Mouse (Mus musculus) urinary bladder, postnatal 4 days (tissue): Measurements from ENCODE around the gene Arntl.
A peak's percentile ranks its signal among the peaks of the same experiment; 100 is the strongest.

ENCODE experiments used
- DNase-seq, 2 experiments: peaks; one replicate each; pipeline ENCODE4 v3.0.0; 2021 to 2022; ENCODE audit warnings: low spot score in 2 of 2

The Arntl gene

DNA sequence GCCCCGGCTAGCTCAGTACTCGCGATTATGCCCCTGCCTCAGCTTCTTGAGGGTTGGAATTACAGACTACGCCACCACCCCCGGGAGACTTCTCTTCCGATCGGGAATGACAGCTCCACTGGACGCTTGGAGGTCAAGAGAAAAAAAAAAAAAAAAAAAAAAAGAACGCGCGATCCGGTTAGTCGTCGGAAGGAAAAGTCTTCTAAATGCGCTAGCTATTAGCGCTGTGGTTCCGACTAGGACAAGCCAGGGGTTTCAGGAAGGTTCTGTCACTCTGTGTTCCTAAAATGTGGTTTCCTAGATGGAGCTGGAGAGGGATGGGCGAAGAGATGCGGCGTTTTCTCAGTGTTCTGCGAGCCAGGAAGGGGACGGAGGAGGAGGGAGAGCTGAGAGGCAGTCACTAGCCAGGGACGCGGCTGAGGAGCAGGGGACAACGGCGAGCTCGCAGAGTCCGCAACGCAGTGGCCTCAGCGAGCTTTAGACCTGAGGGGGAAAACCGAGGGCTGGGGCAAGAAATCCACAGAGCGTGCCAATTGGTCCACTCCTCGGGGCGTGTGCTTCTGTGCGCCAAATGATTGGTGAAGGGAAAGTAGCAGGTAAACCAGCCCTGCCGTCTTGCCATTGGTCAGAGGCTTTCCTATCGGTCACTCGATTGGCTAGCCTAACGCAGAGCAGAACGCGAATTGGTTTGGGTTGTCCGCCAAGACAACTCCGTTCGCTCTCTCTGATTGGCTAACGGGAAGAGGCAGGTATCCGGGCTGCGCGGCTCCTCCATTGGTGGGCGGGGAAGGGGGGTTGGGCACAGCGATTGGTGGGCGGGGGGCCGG is at the start of gene Arntl:
Gene Arntl, plus strand, starts transcription at position 822 of the 827 bp plus-strand sequence.
- peak; percentile 96 for DNase-seq

DNA sequence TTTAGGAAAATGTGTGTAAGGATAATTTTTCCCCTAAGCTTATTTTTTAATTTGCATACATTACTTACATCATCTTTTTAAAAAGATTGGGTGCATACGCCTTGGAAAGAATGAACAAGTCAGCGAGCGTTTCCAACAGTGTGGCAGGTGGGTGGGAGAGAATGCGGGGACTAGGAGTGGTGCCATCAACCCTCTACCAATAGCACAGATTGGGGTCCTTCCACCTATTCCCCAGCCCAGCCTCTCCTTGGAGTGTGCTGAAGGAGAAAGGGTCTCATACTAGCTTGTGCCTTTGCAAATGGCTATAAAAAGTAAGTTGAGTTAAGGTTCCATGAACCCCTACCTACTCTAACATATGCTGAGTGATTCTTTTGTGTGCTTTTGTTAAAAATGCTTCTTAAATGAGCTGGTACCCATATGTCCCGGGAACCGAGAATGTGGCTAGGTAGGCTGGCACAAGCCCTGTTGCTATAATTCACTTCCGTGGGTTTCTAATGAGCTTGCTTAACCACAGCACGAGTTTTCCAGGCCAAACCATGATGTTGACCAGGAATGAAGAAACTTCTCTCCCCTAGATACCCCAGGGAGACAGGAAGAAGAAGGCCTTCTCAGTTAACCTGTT is 46.1 kb upstream of the Arntl start:
- no peak for DNase-seq

DNA sequence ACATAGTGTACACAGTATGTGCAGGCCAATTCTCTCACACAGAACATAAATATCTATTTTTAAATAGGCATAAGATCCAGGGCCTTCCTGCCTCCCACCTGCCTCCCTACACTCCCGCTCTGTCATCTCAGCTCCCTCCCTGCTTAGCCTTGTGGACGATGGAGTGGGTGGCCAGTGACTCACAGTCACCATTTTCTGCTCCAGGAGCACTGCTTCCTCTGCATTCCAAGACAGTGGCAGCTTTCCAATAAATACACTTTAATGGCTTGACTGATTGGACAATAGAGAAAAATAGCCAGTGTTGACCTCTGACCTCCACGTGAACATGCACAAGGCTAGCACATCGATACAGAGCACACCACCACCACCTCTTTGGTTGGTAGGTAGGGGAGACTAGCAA is 42.5 kb upstream of the Arntl start:
- DNase-seq = no peak

DNA sequence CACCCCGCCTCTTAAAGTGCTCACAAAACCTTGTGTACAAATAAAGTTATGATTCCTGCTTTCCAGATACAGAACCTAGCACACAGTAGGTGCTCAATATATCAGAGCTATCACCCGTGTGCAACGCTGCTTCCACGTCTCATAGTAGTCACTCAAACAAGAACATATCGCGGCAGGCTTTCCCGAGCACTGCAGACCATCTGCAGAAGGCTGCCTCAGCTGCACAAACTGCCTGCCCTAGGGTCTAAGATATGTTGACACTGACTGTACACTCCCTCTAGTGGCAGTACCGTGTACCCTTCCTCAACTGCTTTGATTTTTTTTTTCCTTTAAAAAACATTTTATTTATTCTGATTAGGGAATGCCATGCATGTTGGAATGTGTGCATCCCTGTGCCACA is 40.2 kb upstream of the Arntl start:
- no peak for DNase-seq

DNA sequence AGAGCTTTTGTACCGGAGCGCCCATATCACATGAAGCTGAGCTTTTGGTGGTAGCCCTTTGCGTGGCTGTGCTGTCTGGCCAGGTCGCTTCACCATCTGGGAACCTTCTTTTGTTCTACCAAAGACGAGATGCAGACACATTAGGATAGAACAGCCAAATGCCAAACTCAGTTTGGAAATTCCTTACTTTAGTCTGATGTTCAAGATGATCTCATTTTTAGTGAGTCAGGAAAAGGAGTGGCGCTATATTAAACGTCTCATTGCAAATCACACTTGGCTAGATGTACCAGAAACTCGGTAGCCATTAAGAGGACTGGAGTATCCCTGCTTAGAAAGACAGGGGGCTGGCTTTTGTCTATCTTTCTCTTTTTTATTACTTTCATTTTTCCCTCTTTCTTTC is 38.7 kb upstream of the Arntl start:
- no peak for DNase-seq

DNA sequence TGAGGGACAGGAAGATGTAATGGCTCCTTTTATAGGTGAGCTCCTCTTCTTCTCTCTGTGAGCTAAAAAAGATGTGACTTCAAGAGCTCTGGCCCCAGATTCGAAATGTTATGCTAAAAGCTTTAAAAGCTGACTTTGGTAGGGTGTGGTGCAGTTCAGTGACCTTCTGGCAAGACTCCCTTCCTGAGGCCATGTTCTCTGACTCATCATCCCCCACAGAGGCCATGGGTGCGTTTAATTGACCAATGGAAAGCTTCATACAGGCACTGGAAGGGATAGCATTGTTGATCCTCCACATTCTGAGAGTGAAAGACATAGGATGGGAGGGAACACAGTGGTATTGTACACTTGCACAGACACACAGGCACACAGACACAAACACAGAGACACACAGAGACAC is 34.8 kb upstream of the Arntl start:
- no peak for DNase-seq

DNA sequence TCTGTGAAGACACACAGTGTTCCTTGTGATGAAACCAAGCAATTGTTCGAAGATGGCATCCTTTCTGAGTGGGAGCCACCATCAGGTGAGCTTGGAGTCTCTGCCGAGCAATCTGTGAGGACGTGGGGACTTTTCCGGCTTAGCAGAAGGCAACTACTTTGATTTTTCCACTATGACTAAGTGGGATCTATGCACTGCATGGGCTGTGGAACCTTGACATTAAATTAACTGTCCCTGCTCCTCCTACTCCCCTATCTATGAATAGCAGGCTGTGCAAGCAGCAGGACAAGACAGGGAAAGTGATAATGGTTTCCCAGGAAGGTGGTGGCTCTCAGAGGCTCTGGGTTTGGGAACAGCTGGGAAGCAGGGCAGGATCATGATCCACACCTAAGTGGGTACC is 31.8 kb upstream of the Arntl start:
- DNase-seq = no peak

DNA sequence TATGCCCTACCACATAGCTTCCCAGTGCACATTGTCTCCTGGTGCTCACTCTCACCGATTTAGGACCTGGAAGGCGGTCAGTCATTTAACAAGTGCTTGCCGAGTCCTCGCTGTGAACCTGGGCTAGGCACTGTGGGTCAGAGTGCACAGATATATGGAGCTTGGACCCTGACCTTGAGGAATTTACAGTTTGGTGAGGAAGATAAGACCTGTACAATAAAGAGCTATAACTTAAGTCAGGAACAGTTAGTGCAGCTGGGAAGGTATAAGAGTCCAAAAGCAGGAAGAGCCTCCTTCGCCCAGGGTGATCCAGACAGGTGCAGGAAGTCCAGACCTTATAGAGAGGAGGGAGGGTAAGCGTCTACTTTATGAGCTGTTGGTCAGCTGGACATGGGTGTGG is 29.2 kb upstream of the Arntl start:
- no peak for DNase-seq

DNA sequence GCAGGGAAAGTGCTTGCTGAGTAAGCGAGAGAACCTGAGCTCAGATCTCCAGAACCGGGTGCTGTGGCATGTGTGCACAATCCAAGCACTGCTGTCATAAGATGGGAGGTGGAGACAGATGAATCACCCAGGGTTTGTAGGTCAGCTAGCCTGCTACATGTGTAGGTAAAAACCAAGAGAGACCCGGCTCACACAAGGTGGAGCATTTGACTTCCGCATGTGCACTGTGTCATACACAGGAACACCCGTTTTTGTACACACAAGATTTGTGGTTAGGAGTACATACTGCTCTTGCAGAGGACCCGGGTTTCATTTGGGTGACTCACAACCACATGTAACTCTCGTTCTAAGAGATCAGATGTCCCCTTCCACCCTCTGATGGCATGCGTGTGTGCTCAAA is 23.5 kb upstream of the Arntl start:
- no peak for DNase-seq

DNA sequence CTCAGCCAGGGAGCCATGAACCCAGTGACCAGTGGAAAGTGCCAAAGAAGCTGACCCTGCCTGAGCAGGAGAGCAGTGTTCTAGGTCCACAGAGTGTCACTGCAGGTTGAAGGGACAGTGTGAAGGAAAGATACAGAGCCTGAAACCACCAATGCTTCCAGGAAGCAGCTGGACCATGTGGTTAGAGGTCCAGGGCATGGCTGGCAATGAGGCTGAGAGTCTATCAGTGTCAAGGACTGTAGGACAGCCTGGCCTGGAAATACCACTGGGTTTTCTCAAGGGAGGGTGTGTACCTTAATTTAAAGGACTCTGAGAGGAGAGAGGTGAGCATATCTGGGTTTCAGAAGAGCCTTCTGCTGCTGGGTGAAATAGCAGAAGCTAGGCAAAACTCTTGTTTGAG is 22.2 kb upstream of the Arntl start:
- no peak for DNase-seq

DNA sequence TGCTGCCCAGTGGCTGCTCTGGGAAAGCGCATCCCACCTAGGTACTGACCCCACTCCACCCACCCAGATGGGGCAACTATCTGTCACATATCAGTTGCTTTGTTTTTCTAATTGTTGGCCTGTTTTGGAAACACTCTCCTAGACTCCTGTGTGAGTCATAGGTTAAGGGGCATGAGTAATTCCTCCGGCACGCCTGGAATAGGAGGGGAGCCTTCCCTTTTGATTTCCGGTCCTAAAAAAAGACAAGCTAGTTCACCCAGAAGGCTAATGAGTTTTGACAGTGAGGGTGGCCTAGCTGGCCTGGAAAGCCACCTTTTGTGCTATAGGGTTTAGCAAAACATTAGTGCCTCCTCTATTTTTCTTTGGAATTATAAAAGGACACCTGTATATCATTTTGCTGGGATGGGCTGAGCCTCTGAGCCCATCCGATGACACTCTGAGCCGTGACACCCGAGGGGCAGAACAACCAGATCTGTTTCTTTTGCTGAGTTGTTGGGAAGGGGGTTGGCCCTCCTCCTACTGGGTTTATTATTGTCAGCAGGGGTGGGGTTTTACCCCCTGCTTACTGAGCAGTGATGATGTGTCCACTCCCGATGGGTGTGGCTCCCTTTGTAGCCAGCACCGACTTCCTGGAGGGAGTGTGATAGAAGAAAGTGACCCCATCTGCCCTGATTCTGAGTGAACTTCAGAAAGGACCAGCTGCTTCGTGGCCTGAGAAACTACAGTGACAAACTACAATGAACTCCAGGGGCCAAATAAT is 21.0 kb upstream of the Arntl start:
- no peak for DNase-seq

DNA sequence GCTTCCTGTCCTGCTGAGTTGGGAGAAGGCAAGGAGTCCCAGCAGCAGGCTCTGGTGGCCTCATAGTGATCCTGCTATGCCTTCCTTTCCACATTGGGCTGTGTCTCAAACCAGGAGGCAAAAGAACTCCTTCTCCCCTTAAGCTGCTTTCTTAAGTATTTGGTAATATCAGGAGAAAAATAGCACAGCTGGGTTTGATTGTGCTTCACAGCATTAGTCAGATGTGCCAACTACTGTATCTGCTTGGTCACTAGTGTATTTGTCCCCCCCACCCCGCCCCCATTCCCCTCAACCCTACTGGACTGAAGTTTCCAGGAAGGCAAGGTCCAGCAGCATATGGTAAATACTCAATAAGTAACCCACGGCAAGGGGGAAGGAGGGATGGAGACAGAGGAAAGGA is 19.2 kb upstream of the Arntl start:
- no peak for DNase-seq

DNA sequence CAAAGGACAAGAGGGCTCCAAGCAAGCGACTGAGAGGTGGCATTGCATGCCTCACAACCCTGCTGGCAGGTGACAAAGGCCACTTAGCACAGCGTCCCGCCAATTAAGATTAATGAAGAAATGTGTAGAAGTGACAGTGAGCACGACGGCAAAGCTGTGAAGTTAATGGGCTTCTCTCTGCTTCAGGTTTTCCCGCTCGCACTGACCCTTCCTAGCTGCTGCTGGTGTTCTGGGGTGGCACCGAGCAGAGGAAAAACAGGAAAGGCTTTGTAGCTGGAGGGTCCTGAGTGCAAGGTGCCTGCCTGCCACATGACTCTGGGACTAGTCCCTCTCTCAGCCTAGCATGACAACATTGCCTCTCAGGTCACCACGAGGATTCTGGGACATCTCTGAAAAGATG is 18.7 kb upstream of the Arntl start:
- DNase-seq = no peak

DNA sequence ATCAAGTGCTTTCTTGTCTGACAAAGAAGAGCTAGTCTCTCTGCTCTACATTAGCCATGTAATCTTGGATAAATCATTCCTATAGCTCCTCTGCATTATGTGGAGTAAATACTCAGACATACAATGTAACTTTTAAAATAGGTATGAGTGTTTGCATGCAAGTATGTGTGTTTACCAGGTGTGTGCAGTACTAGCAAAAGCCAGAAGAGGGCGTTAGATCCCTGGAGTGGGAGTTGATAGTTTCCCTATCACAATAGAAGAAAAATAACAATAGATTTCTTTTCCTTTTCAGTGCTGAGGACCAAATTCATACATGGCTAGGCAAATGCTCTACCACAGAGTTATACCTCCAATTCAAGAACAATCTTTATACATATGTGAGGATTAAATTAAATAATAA is 15.5 kb upstream of the Arntl start:
- DNase-seq = no peak

DNA sequence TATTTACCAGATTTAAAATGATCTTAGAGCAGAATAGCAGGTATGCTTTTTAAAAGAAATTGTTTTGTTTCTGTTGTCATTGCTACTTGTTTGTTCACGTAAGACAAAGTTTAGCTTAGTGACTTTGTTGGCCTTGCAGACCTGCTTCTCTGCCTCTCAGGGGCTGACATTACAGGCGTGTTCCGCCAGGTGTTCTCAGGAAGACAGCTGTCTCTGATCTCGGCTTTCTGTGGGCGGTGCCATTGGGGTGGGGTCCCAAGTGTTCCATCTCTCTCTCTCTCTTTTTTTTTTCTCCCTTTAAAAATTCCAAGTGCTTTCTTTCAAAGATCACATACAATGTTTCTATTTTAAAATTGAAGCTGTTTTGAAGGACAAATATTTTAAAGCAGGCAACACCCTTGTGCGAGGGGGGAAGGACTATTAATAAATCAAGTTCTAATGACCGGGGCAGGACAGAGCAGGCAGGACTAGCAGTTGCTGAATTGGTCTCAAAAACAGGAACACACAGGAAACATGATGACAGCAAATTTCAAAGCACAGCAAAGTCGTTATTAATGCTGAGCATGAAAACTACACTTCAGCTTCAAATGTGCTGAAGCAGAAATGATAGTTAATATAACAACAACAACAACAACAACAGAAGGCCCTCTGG is 14.4 kb upstream of the Arntl start:
- no peak for DNase-seq

DNA sequence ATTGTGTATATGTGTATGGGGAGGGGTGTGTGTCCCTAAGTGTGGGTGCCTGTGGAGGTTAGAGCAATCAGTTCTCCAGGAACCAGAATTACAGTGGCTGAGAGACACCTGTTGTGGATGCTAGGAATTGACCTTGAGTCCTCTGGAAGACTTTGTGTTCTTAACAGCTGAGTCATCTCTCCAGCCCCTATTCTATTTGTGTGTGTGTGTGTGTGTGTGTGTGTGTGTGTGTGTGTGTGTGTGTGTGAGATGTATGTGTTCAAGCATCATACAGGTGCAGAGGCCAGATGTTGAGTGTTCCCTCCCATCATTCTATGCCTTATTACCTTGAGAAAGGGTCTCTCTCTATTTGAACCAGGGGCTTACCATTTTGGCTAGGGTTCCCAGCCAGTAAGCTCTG is 13.4 kb upstream of the Arntl start:
- no peak for DNase-seq

DNA sequence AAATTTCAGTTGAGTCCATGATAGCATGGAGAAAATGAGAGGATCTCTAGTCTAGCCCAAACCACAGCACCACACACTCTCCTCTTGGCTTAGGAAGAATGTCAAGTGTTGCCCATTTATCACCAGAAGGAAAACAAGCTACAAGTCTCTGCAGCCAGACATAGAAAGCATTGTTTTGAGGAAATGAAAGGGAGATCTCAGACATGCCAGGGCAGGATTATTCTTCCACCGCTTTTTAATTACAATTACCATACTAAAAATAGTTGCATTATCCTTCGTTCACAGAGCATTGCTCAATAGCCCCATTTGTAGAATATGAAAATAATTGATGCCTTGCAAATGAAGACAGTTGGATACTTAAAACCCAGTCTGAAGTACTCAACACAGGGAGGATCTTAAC is 12.0 kb upstream of the Arntl start:
- DNase-seq = no peak

DNA sequence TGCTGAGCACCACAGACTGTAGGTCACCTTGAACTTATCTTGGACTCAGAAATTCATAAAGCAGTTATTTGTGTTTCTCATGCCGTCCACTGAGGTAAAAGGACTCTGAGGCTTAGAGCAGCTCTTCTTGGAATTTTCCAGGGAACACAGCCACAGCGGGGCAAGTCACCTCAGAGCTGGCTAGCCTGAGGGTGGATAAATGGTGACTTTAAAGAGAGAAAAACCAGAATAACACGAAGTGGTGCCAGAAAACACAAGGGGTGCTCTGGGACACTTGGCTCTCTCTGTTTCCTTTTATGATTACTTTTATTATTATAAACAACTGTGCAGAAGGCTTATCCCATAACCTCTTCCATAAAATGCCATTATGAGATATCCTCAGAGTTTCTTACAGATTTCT is 11.1 kb upstream of the Arntl start:
- no peak for DNase-seq

DNA sequence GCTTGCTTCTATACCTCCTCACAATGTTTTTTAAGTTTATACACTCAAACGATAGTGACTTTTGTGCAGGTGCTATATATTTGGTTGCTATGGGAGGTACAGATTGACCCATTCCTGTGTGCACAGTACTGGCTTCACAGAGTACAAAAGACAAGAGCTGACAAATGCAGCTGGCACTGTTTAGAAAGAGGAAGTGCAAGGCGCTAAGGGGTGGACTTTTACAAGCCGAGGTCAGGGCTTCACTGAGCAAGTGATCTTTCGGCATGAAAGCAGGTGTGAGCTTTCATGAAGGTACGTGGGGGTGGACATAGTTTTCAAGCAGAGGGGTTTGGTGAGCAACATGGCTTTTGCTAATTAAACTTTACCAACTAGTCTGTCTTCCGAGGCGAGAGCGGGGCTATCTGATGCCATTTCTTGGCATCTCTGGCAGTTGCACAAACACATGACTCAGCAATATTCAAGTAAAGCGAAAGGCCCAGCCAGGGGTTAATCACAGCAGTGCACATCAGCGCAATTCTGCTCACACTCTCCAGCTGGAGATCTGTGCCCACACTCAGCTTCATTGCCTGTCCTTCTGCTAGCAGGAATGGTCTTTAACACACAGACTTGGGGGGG is 10.0 kb upstream of the Arntl start:
- no peak for DNase-seq

DNA sequence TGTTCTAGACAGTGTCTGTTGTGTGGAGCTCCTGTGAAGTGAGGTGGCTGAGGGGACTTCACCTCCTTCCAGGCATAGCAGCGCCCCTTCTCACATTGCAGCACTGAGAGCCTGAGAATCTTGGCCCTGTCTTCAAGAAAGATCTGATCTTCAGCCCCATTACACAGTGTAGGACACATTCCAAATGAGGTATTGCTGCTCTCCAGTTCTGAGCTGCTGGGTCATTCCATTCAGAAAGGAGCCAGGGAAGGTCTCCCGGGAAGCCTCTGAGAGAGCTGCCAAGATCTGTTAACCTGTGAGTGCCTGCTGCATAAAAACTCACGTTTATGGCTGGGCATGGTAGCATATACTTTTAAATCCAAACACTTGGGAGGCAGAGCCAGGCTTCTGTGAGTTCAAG is 5.7 kb upstream of the Arntl start:
- DNase-seq = no peak

DNA sequence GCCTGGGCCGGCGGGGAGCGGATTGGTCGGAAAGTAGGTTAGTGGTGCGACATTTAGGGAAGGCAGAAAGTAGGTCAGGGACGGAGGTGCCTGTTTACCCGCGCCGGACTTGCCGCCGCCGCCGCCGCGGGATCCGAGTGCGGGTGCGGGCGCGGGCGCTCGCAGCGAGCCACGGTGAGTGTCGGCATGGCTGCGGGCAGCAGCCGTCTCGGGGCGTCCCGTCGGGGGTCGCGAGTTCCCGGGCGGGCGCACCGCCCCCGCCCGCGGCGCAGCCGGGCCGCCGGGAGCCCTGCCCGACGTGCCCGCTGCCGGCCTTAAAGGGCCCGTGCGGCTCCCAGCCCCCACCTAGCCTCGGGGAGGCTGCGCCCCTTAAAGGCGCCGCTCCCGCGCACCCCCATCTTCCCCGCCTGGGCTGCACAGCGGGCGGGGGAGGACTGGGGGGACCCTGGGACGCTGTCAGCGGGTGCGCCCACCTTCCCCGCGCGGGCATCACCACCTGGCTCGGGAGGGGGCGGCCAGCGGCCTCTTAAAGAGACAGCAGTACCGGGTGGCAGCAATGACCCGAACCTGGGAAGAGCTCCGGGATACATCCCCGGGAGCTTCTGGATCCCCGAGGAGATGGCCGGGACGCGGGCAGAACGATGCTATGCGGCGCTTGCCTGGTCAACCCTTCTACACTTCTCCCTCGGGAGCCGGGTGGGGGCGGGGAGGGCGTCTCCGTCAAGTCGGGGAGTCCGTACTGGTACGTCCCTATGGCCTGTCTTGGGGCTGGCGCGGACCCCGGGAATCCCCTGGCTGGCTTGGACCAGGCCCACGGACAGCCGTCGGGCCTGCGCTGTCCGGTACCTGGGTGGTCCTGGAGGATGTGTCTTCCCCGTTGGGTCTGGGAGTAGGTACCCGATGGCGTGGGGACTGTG is 464 bp downstream of the Arntl start:
- peak in 1 of 2 experiments; percentile 28 for DNase-seq
